Mouse (Mus musculus): ENCODE measurements around the gene Endov. TPM values are rescaled to one million over a fixed set of nuclear protein-coding genes. Genes with fewer than 3 reads are reported as not detected.

The Endov gene
- polyA plus RNA-seq, 1 experiment from 2014 or later, result 16.0 TPM

- no peaks in the 10 kb centered on the region for H3K9me3 ChIP-seq (ENCODE audit: control insufficient read depth, low read length)
- no peak for ATAC-seq (ENCODE audit: low read depth)
- 85% methylated on average over 3 of the region's 3 CpGs for WGBS
- H3K4me1 ChIP-seq (replicated peaks; ENCODE audit: control insufficient read depth, insufficient read depth, low read length), result peaks cover 2% of the 10 kb centered on the region; the same call in 1 of the 2 replicates
- H3K27me3 ChIP-seq (ENCODE audit: control insufficient read depth, insufficient read depth, low read depth, low read length), result no peaks in the 10 kb centered on the region
- no peak overlapping the region for H3K9ac ChIP-seq (ENCODE audit: low read length)
- H3K4me2 ChIP-seq (ENCODE audit: low read depth, low read length), result no peak overlapping the region
- 0 out of 2 replicates have a peak overlapping the region, but pooled peaks have one; percentile 6 for H3K27ac ChIP-seq (ENCODE audit: low read length)
- no peak overlapping the region for H3K4me3 ChIP-seq (ENCODE audit: low read length)
- no peaks in the 10 kb centered on the region for H3K36me3 ChIP-seq (ENCODE audit: control insufficient read depth, insufficient read depth, low read length)
Measured at GRCm38 (mm10) chr11:119523392-119523791, 32.2 kb downstream of the Endov start.

- no peaks in the 10 kb centered on the region for H3K27me3 ChIP-seq (ENCODE audit: control insufficient read depth, insufficient read depth, low read depth, low read length)
- H3K9me3 ChIP-seq (ENCODE audit: control insufficient read depth, low read length), result no peaks in the 10 kb centered on the region
- no peaks in the 10 kb centered on the region for H3K36me3 ChIP-seq (ENCODE audit: control insufficient read depth, insufficient read depth, low read length)
- peaks cover 2% of the 10 kb centered on the region; the same call in 1 of the 2 replicates for H3K4me1 ChIP-seq (replicated peaks; ENCODE audit: control insufficient read depth, insufficient read depth, low read length)
- H3K27ac ChIP-seq (ENCODE audit: low read length), result no peak overlapping the region
- peak; percentile 98 for ATAC-seq (ENCODE audit: low read depth)
- WGBS, result under 1% methylated on average over 33 of the region's 33 CpGs
- peak overlapping the region; percentile 60 for H3K4me3 ChIP-seq (ENCODE audit: low read length)
- H3K9ac ChIP-seq (ENCODE audit: low read length), result peak overlapping the region; percentile 73
- H3K4me2 ChIP-seq (ENCODE audit: low read depth, low read length), result peak overlapping the region; percentile 81
Measured at GRCm38 (mm10) chr11:119524545-119524949, 33.4 kb downstream of the Endov start.

- 74% methylated on average over 14 of the region's 14 CpGs for WGBS
Measured at GRCm38 (mm10) chr11:119526068-119526966, 35.2 kb downstream of the Endov start.

GRCm38 (mm10) chr11:119528930-119529329, 37.8 kb downstream of the Endov start:
- Histone ChIP-seq H3K36me3 (ENCODE audit: control insufficient read depth, insufficient read depth, low read length) (no peaks in the 10 kb centered on the region), H3K4me3 (ENCODE audit: low read length) (no peak overlapping the region), H3K4me2 (ENCODE audit: low read depth, low read length) (no peak overlapping the region), H3K9me3 (ENCODE audit: control insufficient read depth, low read length) (no peaks in the 10 kb centered on the region), H3K4me1 (replicated peaks; ENCODE audit: control insufficient read depth, insufficient read depth, low read length) (peaks cover 2% of the 10 kb centered on the region; the same call in 1 of the 2 replicates), H3K9ac (ENCODE audit: low read length) (no peak overlapping the region), H3K27ac (ENCODE audit: low read length) (no peak overlapping the region), H3K27me3 (ENCODE audit: control insufficient read depth, insufficient read depth, low read depth, low read length) (no peaks in the 10 kb centered on the region)
- 49% methylated on average over 11 of the region's 11 CpGs for whole genome bisulfite sequencing
- no peak for ATAC-seq (ENCODE audit: low read depth)

More at GRCm38 (mm10) chr11:119526068-119526966, 35.2 kb downstream of the Endov start:
- Histone ChIP-seq H3K9me3 (ENCODE audit: control insufficient read depth, low read length) (no peaks in the 10 kb centered on the region), H3K36me3 (ENCODE audit: control insufficient read depth, insufficient read depth, low read length) (no peaks in the 10 kb centered on the region), H3K4me2 (ENCODE audit: low read depth, low read length) (no peak overlapping the region), H3K4me3 (ENCODE audit: low read length) (no peak overlapping the region), H3K9ac (ENCODE audit: low read length) (no peak overlapping the region), H3K27ac (ENCODE audit: low read length) (no peak overlapping the region), H3K27me3 (ENCODE audit: control insufficient read depth, insufficient read depth, low read depth, low read length) (no peaks in the 10 kb centered on the region), H3K4me1 (replicated peaks; ENCODE audit: control insufficient read depth, insufficient read depth, low read length) (peaks cover 2% of the 10 kb centered on the region; the same call in 1 of the 2 replicates)
- ATAC-seq (ENCODE audit: low read depth), result no peak

- Histone ChIP-seq H3K4me2 (ENCODE audit: low read depth, low read length) (no peak overlapping the region), H3K4me1 (replicated peaks; ENCODE audit: control insufficient read depth, insufficient read depth, low read length) (no peaks in the 10 kb centered on the region), H3K27ac (ENCODE audit: low read length) (no peak overlapping the region), H3K9me3 (ENCODE audit: control insufficient read depth, low read length) (no peaks in the 10 kb centered on the region), H3K36me3 (ENCODE audit: control insufficient read depth, insufficient read depth, low read length) (no peaks in the 10 kb centered on the region), H3K27me3 (ENCODE audit: control insufficient read depth, insufficient read depth, low read depth, low read length) (no peaks in the 10 kb centered on the region), H3K9ac (ENCODE audit: low read length) (no peak overlapping the region), H3K4me3 (ENCODE audit: low read length) (no peak overlapping the region)
- 62% methylated on average over 8 of the region's 8 CpGs for WGBS
- ATAC-seq (ENCODE audit: low read depth), result no peak
Measured at GRCm38 (mm10) chr11:119532460-119532859, 41.3 kb downstream of the Endov start.

GRCm38 (mm10) chr11:119533745-119534144, 42.6 kb downstream of the Endov start:
- Histone ChIP-seq H3K4me2 (ENCODE audit: low read depth, low read length) (no peak overlapping the region), H3K4me3 (ENCODE audit: low read length) (no peak overlapping the region), H3K27ac (ENCODE audit: low read length) (no peak overlapping the region), H3K36me3 (ENCODE audit: control insufficient read depth, insufficient read depth, low read length) (no peaks in the 10 kb centered on the region), H3K4me1 (replicated peaks; ENCODE audit: control insufficient read depth, insufficient read depth, low read length) (no peaks in the 10 kb centered on the region), H3K27me3 (ENCODE audit: control insufficient read depth, insufficient read depth, low read depth, low read length) (no peaks in the 10 kb centered on the region), H3K9ac (ENCODE audit: low read length) (no peak overlapping the region), H3K9me3 (ENCODE audit: control insufficient read depth, low read length) (no peaks in the 10 kb centered on the region)
- 62% methylated on average over 7 of the region's 7 CpGs for WGBS
- no peak for ATAC-seq (ENCODE audit: low read depth)

- H3K9ac ChIP-seq (ENCODE audit: low read length), result no peak overlapping the region
- peaks cover 12% of the 10 kb centered on the region for H3K27me3 ChIP-seq (ENCODE audit: control insufficient read depth, insufficient read depth, low read depth, low read length)
- H3K36me3 ChIP-seq (ENCODE audit: control insufficient read depth, insufficient read depth, low read length), result no peaks in the 10 kb centered on the region
- H3K4me3 ChIP-seq (ENCODE audit: low read length), result no peak overlapping the region
- no peak overlapping the region for H3K27ac ChIP-seq (ENCODE audit: low read length)
- no peaks in the 10 kb centered on the region for H3K4me1 ChIP-seq (replicated peaks; ENCODE audit: control insufficient read depth, insufficient read depth, low read length)
- H3K4me2 ChIP-seq (ENCODE audit: low read depth, low read length), result no peak overlapping the region
- ATAC-seq (ENCODE audit: low read depth), result no peak
- H3K9me3 ChIP-seq (ENCODE audit: control insufficient read depth, low read length), result no peaks in the 10 kb centered on the region
- WGBS, result 34% methylated on average over 14 of the region's 14 CpGs
Measured at GRCm38 (mm10) chr11:119539944-119540343, 48.8 kb downstream of the Endov start.

- no peaks in the 10 kb centered on the region for H3K9me3 ChIP-seq (ENCODE audit: control insufficient read depth, low read length)
- no peak for ATAC-seq (ENCODE audit: low read depth)
- WGBS, result 76% methylated on average over 9 of the region's 9 CpGs
- H3K27ac ChIP-seq (ENCODE audit: low read length), result no peak overlapping the region
- H3K36me3 ChIP-seq (ENCODE audit: control insufficient read depth, insufficient read depth, low read length), result no peaks in the 10 kb centered on the region
- no peaks in the 10 kb centered on the region for H3K4me1 ChIP-seq (replicated peaks; ENCODE audit: control insufficient read depth, insufficient read depth, low read length)
- H3K4me3 ChIP-seq (ENCODE audit: low read length), result no peak overlapping the region
- no peak overlapping the region for H3K4me2 ChIP-seq (ENCODE audit: low read depth, low read length)
- H3K9ac ChIP-seq (ENCODE audit: low read length), result no peak overlapping the region
- H3K27me3 ChIP-seq (ENCODE audit: control insufficient read depth, insufficient read depth, low read depth, low read length), result peaks cover 18% of the 10 kb centered on the region
Measured at GRCm38 (mm10) chr11:119540560-119540959, 49.4 kb downstream of the Endov start.

- Histone ChIP-seq H3K4me3 (ENCODE audit: low read length) (no peak overlapping the region), H3K4me1 (replicated peaks; ENCODE audit: control insufficient read depth, insufficient read depth, low read length) (peaks cover 2% of the 10 kb centered on the region), H3K27ac (ENCODE audit: low read length) (no peak overlapping the region), H3K36me3 (ENCODE audit: control insufficient read depth, insufficient read depth, low read length) (no peaks in the 10 kb centered on the region), H3K9ac (ENCODE audit: low read length) (no peak overlapping the region), H3K4me2 (ENCODE audit: low read depth, low read length) (no peak overlapping the region), H3K9me3 (ENCODE audit: control insufficient read depth, low read length) (no peaks in the 10 kb centered on the region), H3K27me3 (ENCODE audit: control insufficient read depth, insufficient read depth, low read depth, low read length) (peaks cover 23% of the 10 kb centered on the region)
- WGBS, result 65% methylated on average over 9 of the region's 9 CpGs
- ATAC-seq (ENCODE audit: low read depth), result no peak
Measured at GRCm38 (mm10) chr11:119541082-119541481, 49.9 kb downstream of the Endov start.
